Mouse (Mus musculus): ENCODE results near the gene Celsr2. TPM values are rescaled to one million over a fixed set of nuclear protein-coding genes. Genes with fewer than 3 reads are reported as not detected.
A peak's percentile ranks its signal among the peaks of the same experiment; 100 is the strongest.

Celsr2 gene
- polyA plus RNA-seq, 1 experiment from 2014 or later: 2.1 TPM

GRCm38 (mm10) chr3:108433881-108434495, 18.6 kb upstream of the Celsr2 start:
- peaks cover 8% of the 10 kb centered on the region for H3K4me1 ChIP-seq
- no peak for ATAC-seq (ENCODE audit: extremely low read depth, insufficient number of reproducible peaks, low FRiP score, low TSS enrichment)
- no peaks in the 10 kb centered on the region for H3K27me3 ChIP-seq (replicated peaks)
- H3K4me3 ChIP-seq: no peak overlapping the region
- H3K9ac ChIP-seq: no peak overlapping the region
- H3K27ac ChIP-seq (replicated peaks): peak overlapping the region; percentile 42; the same call in 1 of the 2 replicates
- 55% methylated on average over 19 of the region's 19 CpGs for WGBS
- no peak overlapping the region for H3K4me2 ChIP-seq
- no peaks in the 10 kb centered on the region for H3K9me3 ChIP-seq
- H3K36me3 ChIP-seq: peaks cover 80% of the 10 kb centered on the region

- no peak for ATAC-seq (ENCODE audit: extremely low read depth, insufficient number of reproducible peaks, low FRiP score, low TSS enrichment)
- Histone ChIP-seq H3K4me3 (no peak overlapping the region), H3K4me2 (no peak overlapping the region), H3K36me3 (peaks cover 87% of the 10 kb centered on the region), H3K9ac (0 out of 2 replicates have a peak overlapping the region, but pooled peaks have one; percentile 13), H3K27ac (replicated peaks) (peak overlapping the region; percentile 42; the same call in 1 of the 2 replicates), H3K4me1 (peaks cover 7% of the 10 kb centered on the region; the same call in 1 of the 2 replicates), H3K9me3 (no peaks in the 10 kb centered on the region), H3K27me3 (replicated peaks) (no peaks in the 10 kb centered on the region)
- 56% methylated on average over 18 of the region's 18 CpGs for WGBS
These were observed 18.0 kb upstream of the Celsr2 start for GRCm38 (mm10) chr3:108433188-108433880.

GRCm38 (mm10) chr3:108432542-108433187, 17.3 kb upstream of the Celsr2 start:
- peaks cover 93% of the 10 kb centered on the region for H3K36me3 ChIP-seq
- H3K4me3 ChIP-seq: no peak overlapping the region
- 0 out of 2 replicates have a peak overlapping the region, but pooled peaks have one; percentile 13 for H3K9ac ChIP-seq
- no peak for ATAC-seq (ENCODE audit: extremely low read depth, insufficient number of reproducible peaks, low FRiP score, low TSS enrichment)
- no peak overlapping the region for H3K4me2 ChIP-seq
- H3K27me3 ChIP-seq (replicated peaks): no peaks in the 10 kb centered on the region
- H3K9me3 ChIP-seq: no peaks in the 10 kb centered on the region
- peaks cover 7% of the 10 kb centered on the region; the same call in 1 of the 2 replicates for H3K4me1 ChIP-seq
- WGBS: 85% methylated on average over 13 of the region's 13 CpGs
- no peak overlapping the region for H3K27ac ChIP-seq (replicated peaks)

- Histone ChIP-seq H3K27me3 (replicated peaks) (peaks cover 5% of the 10 kb centered on the region; the same call in 1 of the 2 replicates), H3K9ac (no peak overlapping the region), H3K4me2 (no peak overlapping the region), H3K4me1 (peaks cover 17% of the 10 kb centered on the region), H3K27ac (replicated peaks) (no peak overlapping the region), H3K9me3 (no peaks in the 10 kb centered on the region), H3K4me3 (no peak overlapping the region), H3K36me3 (peaks cover 58% of the 10 kb centered on the region)
- ATAC-seq (ENCODE audit: extremely low read depth, insufficient number of reproducible peaks, low FRiP score, low TSS enrichment): no peak
- 86% methylated on average over 6 of the region's 6 CpGs for WGBS
These were observed 10.3 kb upstream of the Celsr2 start for GRCm38 (mm10) chr3:108425624-108426018.

- no peaks in the 10 kb centered on the region for H3K9me3 ChIP-seq
- H3K27ac ChIP-seq (replicated peaks): no peak overlapping the region
- H3K36me3 ChIP-seq: peaks cover 55% of the 10 kb centered on the region
- peaks cover 17% of the 10 kb centered on the region for H3K4me1 ChIP-seq
- H3K4me2 ChIP-seq: no peak overlapping the region
- no peak overlapping the region for H3K9ac ChIP-seq
- 83% methylated on average over 7 of the region's 7 CpGs for WGBS
- no peak for ATAC-seq (ENCODE audit: extremely low read depth, insufficient number of reproducible peaks, low FRiP score, low TSS enrichment)
- H3K27me3 ChIP-seq (replicated peaks): peaks cover 5% of the 10 kb centered on the region; the same call in 1 of the 2 replicates
- no peak overlapping the region for H3K4me3 ChIP-seq
These were observed 9.7 kb upstream of the Celsr2 start for GRCm38 (mm10) chr3:108424944-108425623.

GRCm38 (mm10) chr3:108423844-108424801, 8.8 kb upstream of the Celsr2 start:
- Histone ChIP-seq H3K4me2 (peak overlapping the region; percentile 62), H3K4me1 (peaks cover 17% of the 10 kb centered on the region), H3K27ac (replicated peaks) (no peak overlapping the region), H3K4me3 (peak overlapping the region; percentile 20), H3K27me3 (replicated peaks) (peaks cover 9% of the 10 kb centered on the region; the same call in 1 of the 2 replicates), H3K9ac (peak overlapping the region; percentile 48; the same call in 1 of the 2 replicates), H3K9me3 (no peaks in the 10 kb centered on the region), H3K36me3 (peaks cover 45% of the 10 kb centered on the region)
- ATAC-seq (ENCODE audit: extremely low read depth, insufficient number of reproducible peaks, low FRiP score, low TSS enrichment): peak; percentile 67; the same call in 1 of the 2 replicates
- 17% methylated on average over 11 of the region's 11 CpGs for WGBS

- Histone ChIP-seq H3K9me3 (no peaks in the 10 kb centered on the region), H3K36me3 (peaks cover 34% of the 10 kb centered on the region), H3K4me3 (no peak overlapping the region), H3K4me2 (no peak overlapping the region), H3K27me3 (replicated peaks) (peaks cover 20% of the 10 kb centered on the region), H3K9ac (peak overlapping the region; percentile 19; the same call in 1 of the 2 replicates), H3K27ac (replicated peaks) (no peak overlapping the region), H3K4me1 (peaks cover 17% of the 10 kb centered on the region)
- ATAC-seq (ENCODE audit: extremely low read depth, insufficient number of reproducible peaks, low FRiP score, low TSS enrichment): no peak
- WGBS: 36% methylated on average over 6 of the region's 6 CpGs
These were observed 7.7 kb upstream of the Celsr2 start for GRCm38 (mm10) chr3:108423006-108423405.

- Histone ChIP-seq H3K9ac (peak overlapping the region; percentile 87), H3K27ac (replicated peaks) (no peak overlapping the region), H3K4me3 (peak overlapping the region; percentile 79), H3K9me3 (peaks cover 14% of the 10 kb centered on the region), H3K4me2 (peak overlapping the region; percentile 100), H3K36me3 (peaks cover 19% of the 10 kb centered on the region), H3K27me3 (replicated peaks) (peaks cover 47% of the 10 kb centered on the region), H3K4me1 (peaks cover 22% of the 10 kb centered on the region)
- WGBS: under 1% methylated on average over 48 of the region's 48 CpGs
- ATAC-seq (ENCODE audit: extremely low read depth, insufficient number of reproducible peaks, low FRiP score, low TSS enrichment): peak; percentile 60; the same call in 1 of the 2 replicates
These were observed 475 bp upstream of the Celsr2 start for GRCm38 (mm10) chr3:108415831-108416223.

- H3K4me3 ChIP-seq: no peak overlapping the region
- H3K27ac ChIP-seq (replicated peaks): no peak overlapping the region
- WGBS: 91% methylated on average over 35 of the region's 35 CpGs
- H3K36me3 ChIP-seq: peaks cover 19% of the 10 kb centered on the region
- H3K9ac ChIP-seq: no peak overlapping the region
- no peak for ATAC-seq (ENCODE audit: extremely low read depth, insufficient number of reproducible peaks, low FRiP score, low TSS enrichment)
- peaks cover 39% of the 10 kb centered on the region for H3K27me3 ChIP-seq (replicated peaks)
- no peak overlapping the region for H3K4me2 ChIP-seq
- H3K4me1 ChIP-seq: peaks cover 23% of the 10 kb centered on the region
- peaks cover 14% of the 10 kb centered on the region for H3K9me3 ChIP-seq
These were observed 1.6 kb downstream of the Celsr2 start for GRCm38 (mm10) chr3:108413634-108414360.

- 62% methylated on average over 8 of the region's 8 CpGs for whole genome bisulfite sequencing
- peak overlapping the region; percentile 36; the same call in 1 of the 2 replicates for H3K27ac ChIP-seq (replicated peaks)
- H3K9ac ChIP-seq: peak overlapping the region; percentile 50; the same call in 1 of the 2 replicates
- peaks cover 25% of the 10 kb centered on the region for H3K27me3 ChIP-seq (replicated peaks)
- no peak for ATAC-seq (ENCODE audit: extremely low read depth, insufficient number of reproducible peaks, low FRiP score, low TSS enrichment)
- H3K36me3 ChIP-seq: peaks cover 19% of the 10 kb centered on the region
- H3K4me2 ChIP-seq: no peak overlapping the region
- peaks cover 23% of the 10 kb centered on the region for H3K4me1 ChIP-seq
- H3K4me3 ChIP-seq: no peak overlapping the region
- H3K9me3 ChIP-seq: peaks cover 14% of the 10 kb centered on the region
These were observed 3.6 kb downstream of the Celsr2 start for GRCm38 (mm10) chr3:108411754-108412121.

Data from heart, embryonic 13.5 days (tissue).